In genomic region chr1:135178863-135179262, GRCm38 (mm10) we compare ENCODE assay signal across 29 mouse cellular contexts. TPM values are rescaled to one million over a fixed set of nuclear protein-coding genes. Genes with fewer than 3 reads are reported as not detected.
DNase-seq lines count a peak whose midpoint lies in the region; ATAC-seq lines count a peak whose summit lies in the region.
"Had no signal": no experiment of that assay in that cellular context is flagged by ENCODE, and none has a peak within 500 bp of the region (broad histone marks: within the 10 kb centered on the region; RNA-seq: fewer than 3 reads in every experiment).

No protein-coding gene starts in this region.

- no peaks in the 10 kb centered on the region for H3K27me3 ChIP-seq in kidney, embryonic 15.5 days
- H3K27me3 ChIP-seq in stomach, embryonic 16.5 days (ENCODE audit: control insufficient read depth, insufficient read depth, low read length) = no peaks in the 10 kb centered on the region
- H3K27me3 ChIP-seq: embryonic facial prominence, embryonic 12.5 days; hindbrain, embryonic 13.5 days; Patski had no signal

- H3K9ac ChIP-seq in kidney, embryonic 15.5 days = no peak overlapping the region
- H3K9ac ChIP-seq in stomach, embryonic 16.5 days (ENCODE audit: low read length) = no peak overlapping the region
- H3K9ac ChIP-seq: embryonic facial prominence, embryonic 12.5 days; hindbrain, embryonic 13.5 days; liver, embryonic 14.5 days had no signal

- peaks cover 18% of the 10 kb centered on the region; the same call in 1 of the 2 replicates for H3K4me1 ChIP-seq in kidney, embryonic 15.5 days
- H3K4me1 ChIP-seq in stomach, embryonic 16.5 days (ENCODE audit: control insufficient read depth, insufficient read depth, low read length) = peaks cover 16% of the 10 kb centered on the region

- H3K36me3 ChIP-seq in kidney, embryonic 15.5 days = no peaks in the 10 kb centered on the region
- H3K36me3 ChIP-seq in stomach, embryonic 16.5 days (ENCODE audit: control insufficient read depth, insufficient read depth, low read length) = no peaks in the 10 kb centered on the region
- H3K36me3 ChIP-seq: embryonic facial prominence, embryonic 12.5 days; hindbrain, embryonic 13.5 days had no signal

- WGBS in kidney, embryonic 15.5 days = 84% methylated on average over 7 of the region's 7 CpGs
- 66% methylated on average over 7 of the region's 7 CpGs for WGBS in stomach, embryonic 16.5 days

- H3K4me3 ChIP-seq in kidney, embryonic 15.5 days (replicated peaks) = no peak overlapping the region
- H3K4me3 ChIP-seq in stomach, embryonic 16.5 days (replicated peaks; ENCODE audit: low read length) = no peak overlapping the region
- H3K4me3 ChIP-seq: embryonic facial prominence, embryonic 12.5 days; hindbrain, embryonic 13.5 days had no signal

- intact Hi-C loops in heart, postnatal 25 days (cut with DNase I) = loop anchor here (10.0 kb wide), 2 partner anchors 256 to 366 kb away; partner anchors contain the start of gene Ipo9

- no peak for ATAC-seq in kidney, embryonic 15.5 days (replicated peaks; ENCODE audit: low FRiP score)
- ATAC-seq in stomach, embryonic 16.5 days (ENCODE audit: insufficient read depth, low FRiP score) = no peak; the same call in 1 of the 2 replicates
- ATAC-seq: forebrain, embryonic 14.5 days; Patski had no signal

- H3K4me2 ChIP-seq in kidney, embryonic 15.5 days = no peak overlapping the region
- no peak overlapping the region for H3K4me2 ChIP-seq in stomach, embryonic 16.5 days (ENCODE audit: low read depth, low read length)
- H3K4me2 ChIP-seq: embryonic facial prominence, embryonic 12.5 days; heart, embryonic 11.5 days; hindbrain, embryonic 13.5 days had no signal

- no peaks in the 10 kb centered on the region for H3K9me3 ChIP-seq in kidney, embryonic 15.5 days (replicated peaks)
- H3K9me3 ChIP-seq in stomach, embryonic 16.5 days (replicated peaks; ENCODE audit: control insufficient read depth, low read length) = no peaks in the 10 kb centered on the region
- H3K9me3 ChIP-seq: embryonic facial prominence, embryonic 12.5 days; hindbrain, embryonic 13.5 days had no signal

- no peak overlapping the region for H3K27ac ChIP-seq in kidney, embryonic 15.5 days
- H3K27ac ChIP-seq in stomach, embryonic 16.5 days (ENCODE audit: low read length) = peak overlapping the region; percentile 21; the same call in 1 of the 2 replicates
- H3K27ac ChIP-seq: embryonic facial prominence, embryonic 12.5 days; hindbrain, embryonic 13.5 days; liver, embryonic 14.5 days had no signal

- DNase-seq in kidney, adult 11 months = peak; percentile 52
- no peak for DNase-seq in kidney, postnatal 10 days
- DNase-seq in kidney, postnatal 36 days = peak; percentile 42 to 64
- DNase-seq in heart, postnatal 25 days (ENCODE audit: low spot score) = no peak
- no peak for DNase-seq in spleen, postnatal 4 days (ENCODE audit: low spot score in 2 of 2)
- DNase-seq: adrenal gland, postnatal 10 days; cerebellum, adult 8-10 months; cerebellum, postnatal 25 days; gastrocnemius, postnatal 25 days; heart, adult 18-20 months; heart, postnatal 4 days; layer of hippocampus, adult 9-11 months; liver; lung, adult 2 months; lung, postnatal 14 days; midbrain, embryonic 14.5 days had no signal

RNA-seq across cellular contexts. Expression of gene Gpr37l1, which starts 11.4 kb away (rescaled TPM):
- 0.09 TPM in 1 of 2 replicates, not detected in the other for polyA plus RNA-seq in kidney, embryonic 15.5 days (2015; fragmentation: Nextera tagmentation; extraction: Ambion mirVana)
- 0.90 and 1.3 TPM in 2 replicates for polyA plus RNA-seq in stomach, embryonic 16.5 days (2015; fragmentation: Nextera tagmentation; extraction: Ambion mirVana)
- 1 to 10 TPM in 1 of 2 experiments, under 1 TPM in 1; 0.81 to 1.1 TPM for total RNA-seq in heart, postnatal 25 days (2021)
- total RNA-seq: MEL; monocyte, adult 5-6 weeks had no signal
- polyA plus RNA-seq: C2C12; embryonic facial prominence, embryonic 12.5 days; heart, embryonic 11.5 days; heart, embryonic 16.5 days; testis, adult 2 months had no signal

RNA-seq across cellular contexts. Expression of gene Arl8a, which starts 32.2 kb away (rescaled TPM):
- polyA plus RNA-seq in kidney, embryonic 15.5 days (2015; fragmentation: Nextera tagmentation; extraction: Ambion mirVana) = 45.3 and 52.3 TPM in 2 replicates
- polyA plus RNA-seq in stomach, embryonic 16.5 days (2015; fragmentation: Nextera tagmentation; extraction: Ambion mirVana) = 35.3 and 37.6 TPM in 2 replicates
- 10 to 100 TPM; 17.9 to 20.3 TPM for total RNA-seq in heart, postnatal 25 days (2021)

RNA-seq across cellular contexts. Expression of gene Ptpn7, which starts 46.4 kb away (rescaled TPM):
- 1.2 TPM in 2 replicates for polyA plus RNA-seq in kidney, embryonic 15.5 days (2015; fragmentation: Nextera tagmentation; extraction: Ambion mirVana)
- polyA plus RNA-seq in stomach, embryonic 16.5 days (2015; fragmentation: Nextera tagmentation; extraction: Ambion mirVana) = 1.6 and 2.8 TPM in 2 replicates
- total RNA-seq in heart, postnatal 25 days (2021) = under 1 TPM; 0.44 to 0.50 TPM

Comparison
In these comparisons a context has a peak if more than half of its experiments do, and no peak if none do; other contexts are left out.
1. DNase-seq: peak in kidney, adult 11 months (single experiment) and kidney, postnatal 36 days (2 of 2); none in kidney, postnatal 10 days (single experiment), heart, postnatal 25 days (single experiment) and spleen, postnatal 4 days (0 of 2).